Mouse (Mus musculus) urinary bladder, postnatal 4 days (tissue): Measurements from ENCODE around the gene Gm8281.
"Not testable (repeated sequence)": the region's sequence is repeated elsewhere in the genome, so short reads cannot be mapped to it uniquely, and the experiment has no call there.

Source experiments
- DNase-seq, 2 experiments: peaks; one replicate each; pipeline ENCODE4 v3.0.0; 2021 to 2022; ENCODE audit warnings: low spot score in 2 of 2

Gene Gm8281

DNA sequence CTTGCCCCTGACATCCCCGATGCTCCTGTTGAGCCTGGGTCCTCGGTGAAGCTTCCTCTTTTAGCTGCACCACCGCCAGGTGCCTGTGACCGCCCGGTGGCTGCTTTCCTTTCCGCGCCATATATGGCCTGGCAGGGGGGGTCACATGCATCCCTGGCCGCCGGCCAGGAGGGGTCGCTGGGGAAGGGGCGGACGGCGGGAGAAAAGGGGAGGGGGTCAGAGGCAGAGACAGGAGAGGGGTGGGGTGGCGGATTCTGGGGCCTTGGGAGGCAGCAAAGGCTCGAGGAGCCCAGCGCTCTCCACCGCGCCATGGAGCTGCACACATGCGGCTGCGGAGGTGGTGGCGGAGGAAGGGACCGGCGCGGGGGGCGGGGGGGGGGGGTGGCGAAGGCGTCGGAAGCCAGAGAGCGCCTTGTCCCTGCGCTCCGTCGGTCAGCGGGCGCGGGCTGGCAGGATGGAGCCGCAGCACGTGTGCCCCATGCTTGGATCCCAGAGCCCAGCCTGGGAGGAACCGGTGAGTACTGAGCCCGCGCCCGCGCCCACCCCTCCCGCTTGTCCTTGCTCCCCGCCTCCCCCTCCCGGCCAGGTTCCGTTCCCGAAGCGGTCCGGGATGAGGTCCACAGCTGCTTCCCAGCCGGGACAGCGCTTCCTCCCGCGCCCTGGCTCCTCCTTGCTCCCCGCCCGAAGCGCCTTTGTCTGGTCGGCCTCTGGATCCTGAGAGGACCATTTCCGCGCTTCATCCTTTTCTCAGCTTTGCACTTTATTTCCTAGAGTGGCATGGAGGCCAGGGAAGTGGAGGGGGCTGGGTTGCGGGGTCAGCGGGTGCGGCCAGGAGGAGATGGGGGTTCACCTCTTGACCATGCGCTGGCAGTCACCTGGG lies at the start of gene Gm8281:
Gene Gm8281 (plus strand): TSS at position 430 of the 880 bp plus-strand sequence.
- DNase-seq, result not testable (repeated sequence)

DNA sequence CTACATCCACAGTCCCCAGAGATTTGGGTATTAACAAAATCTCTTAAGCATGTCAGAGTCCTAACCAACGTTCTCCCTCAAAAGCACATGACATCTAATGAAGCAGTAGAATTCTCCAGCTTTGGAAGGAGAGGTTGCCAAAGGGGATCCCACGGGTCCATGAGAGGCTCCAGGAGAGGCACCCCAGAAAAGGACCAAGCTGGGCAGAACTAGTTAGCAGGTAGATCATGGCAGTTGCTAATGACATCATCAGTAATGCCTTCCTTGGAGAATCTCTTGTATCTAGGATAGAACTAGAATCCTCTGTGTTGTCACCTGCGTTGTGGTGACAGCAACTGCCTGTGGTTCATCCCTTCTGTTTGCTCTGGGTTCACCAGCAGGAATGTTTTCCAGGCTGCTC lies 20.5 kb upstream of the Gm8281 start, which contains the start of gene 4930555G01Rik:
Gene 4930555G01Rik (plus strand): TSS at position 301 of the 400 bp plus-strand sequence.
- not testable (repeated sequence) for DNase-seq

GRCm38 (mm10) chr14:5131219-5131618 lies 60.4 kb downstream of the Gm8281 start, which contains the start of gene Gm8279:
Gene Gm8279, plus strand, starts transcription at chr14:5131519.
- not testable (repeated sequence) for DNase-seq
